Mouse (Mus musculus) common myeloid progenitor, adult 5-6 weeks (primary cell): Measurements from ENCODE around the gene Acot4. TPM values are rescaled to one million over a fixed set of nuclear protein-coding genes. Genes with fewer than 3 reads are reported as not detected.
"Not testable (repeated sequence)": the region's sequence is repeated elsewhere in the genome, so short reads cannot be mapped to it uniquely, and the experiment has no call there.

Experiments used
- ATAC-seq: replicated peaks from 2 replicates; pipeline ENCODE4 v1.8.0; 2016; ENCODE audit warnings: low read depth, mild to moderate bottlenecking, moderate TSS enrichment, inconsistent platforms; ENCODE audit not compliant: poor library complexity, severe bottlenecking
- total RNA-seq: library from RNA; stranded (forward); fragments of 200-1000, 187-1606 nt; gene quantifications from 2 replicates; pipeline ENCODE4 v1.2.3, GENCODE M21; 2017

The Acot4 gene
- not detected in 2 replicates for total RNA-seq

DNA sequence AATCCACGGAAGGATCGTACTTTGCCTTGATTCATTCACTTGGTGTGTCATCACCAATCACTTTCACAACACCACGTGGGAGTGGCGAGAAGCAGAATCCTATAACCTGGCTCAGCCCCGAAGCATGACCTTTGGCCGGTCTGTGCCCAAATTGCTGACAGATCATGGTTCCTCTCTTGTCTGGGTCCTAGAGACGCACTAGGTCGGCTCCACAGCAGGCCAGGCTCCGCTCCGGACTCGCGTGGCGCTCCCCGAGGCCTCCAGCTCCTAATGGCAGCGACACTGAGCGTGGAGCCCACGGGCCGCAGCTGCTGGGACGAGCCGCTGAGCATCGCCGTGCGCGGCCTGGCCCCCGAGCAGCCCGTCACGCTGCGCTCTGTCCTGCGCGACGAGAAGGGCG, at the start of gene Acot4:
Acot4 (plus strand) TSS at position 139 of the 400 bp plus-strand sequence.
- not testable (repeated sequence) for ATAC-seq

DNA sequence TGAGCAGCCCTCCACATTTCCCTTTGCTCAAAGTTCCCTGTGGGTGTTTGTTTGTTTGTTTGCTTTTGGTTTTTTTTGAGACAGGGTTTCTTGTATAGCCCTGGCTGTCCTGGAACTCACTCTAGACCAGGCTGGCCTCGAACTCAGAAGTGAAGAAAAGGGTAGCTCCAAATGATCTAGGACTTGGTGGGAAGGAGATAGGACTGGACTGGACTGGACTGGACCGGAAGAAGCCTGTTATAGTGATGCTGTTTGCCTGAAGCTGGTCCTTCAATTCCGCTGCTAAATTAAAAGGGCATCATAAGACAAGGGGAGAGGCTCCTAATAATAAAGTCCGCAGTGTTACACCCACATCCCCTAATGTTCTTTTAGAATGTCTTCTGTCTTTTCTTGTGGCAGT, 49.7 kb upstream of the Acot4 start:
- ATAC-seq = no peak

- ATAC-seq = no peak
Observed at GRCm38 (mm10) chr12:83989378-83989777, 48.8 kb upstream of the Acot4 start.

- ATAC-seq = no peak
Observed at GRCm38 (mm10) chr12:83997221-83997620, 41.0 kb upstream of the Acot4 start.

GRCm38 (mm10) chr12:83998341-83999107, 39.7 kb upstream of the Acot4 start:
- no peak for ATAC-seq

GRCm38 (mm10) chr12:83999237-83999636, 38.9 kb upstream of the Acot4 start:
- ATAC-seq = peak; percentile 42

GRCm38 (mm10) chr12:84000418-84000817, 37.8 kb upstream of the Acot4 start:
- ATAC-seq = no peak

- ATAC-seq = no peak
Observed at GRCm38 (mm10) chr12:84003866-84004265, 34.3 kb upstream of the Acot4 start.

DNA sequence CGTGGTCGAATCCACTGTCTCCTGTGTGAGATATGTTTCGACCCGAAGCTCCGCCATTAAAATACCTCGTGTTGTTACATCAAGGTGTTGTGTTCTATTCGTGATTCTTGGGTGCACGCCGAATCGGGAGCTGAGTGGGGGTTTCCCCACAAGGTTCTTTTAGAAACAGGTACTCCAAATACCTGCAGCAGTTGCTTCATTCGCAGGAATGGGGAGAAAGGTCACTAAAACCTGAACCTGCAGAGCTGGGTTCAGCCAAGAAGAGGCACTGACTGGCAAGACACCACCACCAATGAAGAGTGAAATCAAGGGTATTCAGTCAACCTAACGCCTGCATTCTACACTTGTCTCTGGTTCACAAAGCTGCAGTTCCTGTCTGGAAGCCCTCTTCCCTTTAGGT, 29.9 kb upstream of the Acot4 start:
- ATAC-seq = no peak

- ATAC-seq = no peak
Observed at GRCm38 (mm10) chr12:84008729-84009128, 29.4 kb upstream of the Acot4 start.

DNA sequence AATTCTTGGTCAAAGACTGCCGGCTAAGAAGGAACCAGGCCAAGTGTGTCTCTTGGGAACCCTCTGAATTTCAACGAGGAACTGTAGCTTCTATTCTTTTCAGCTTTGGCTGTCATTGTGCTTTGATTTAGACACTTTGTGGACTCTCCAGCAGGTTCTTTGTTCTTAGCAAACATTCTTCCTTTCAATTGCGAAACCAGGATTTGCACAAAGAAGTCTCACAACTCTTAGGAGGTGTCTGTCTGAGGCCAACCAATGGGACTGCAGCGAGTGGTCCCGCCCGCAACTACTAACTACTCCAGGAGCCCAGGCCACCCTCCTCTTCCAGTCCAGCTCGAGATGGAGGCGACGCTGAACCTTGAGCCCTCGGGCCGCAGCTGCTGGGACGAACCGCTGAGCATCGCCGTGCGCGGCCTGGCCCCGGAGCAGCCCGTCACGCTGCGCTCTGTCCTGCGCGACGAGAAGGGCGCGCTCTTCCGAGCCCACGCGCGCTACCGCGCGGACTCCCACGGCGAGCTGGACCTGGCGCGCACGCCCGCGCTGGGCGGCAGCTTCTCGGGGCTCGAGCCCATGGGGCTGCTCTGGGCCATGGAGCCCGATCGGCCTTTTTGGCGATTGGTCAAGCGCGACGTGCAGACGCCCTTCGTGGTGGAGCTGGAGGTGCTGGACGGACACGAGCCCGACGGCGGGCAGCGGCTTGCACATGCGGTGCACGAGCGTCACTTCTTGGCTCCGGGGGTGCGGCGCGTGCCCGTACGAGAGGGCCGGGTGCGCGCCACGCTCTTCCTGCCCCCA, 28.8 kb upstream of the Acot4 start, which contains the start of gene Acot1:
Acot1 (plus strand) TSS at position 320 of the 795 bp plus-strand sequence.
- peak; percentile 93 for ATAC-seq

DNA sequence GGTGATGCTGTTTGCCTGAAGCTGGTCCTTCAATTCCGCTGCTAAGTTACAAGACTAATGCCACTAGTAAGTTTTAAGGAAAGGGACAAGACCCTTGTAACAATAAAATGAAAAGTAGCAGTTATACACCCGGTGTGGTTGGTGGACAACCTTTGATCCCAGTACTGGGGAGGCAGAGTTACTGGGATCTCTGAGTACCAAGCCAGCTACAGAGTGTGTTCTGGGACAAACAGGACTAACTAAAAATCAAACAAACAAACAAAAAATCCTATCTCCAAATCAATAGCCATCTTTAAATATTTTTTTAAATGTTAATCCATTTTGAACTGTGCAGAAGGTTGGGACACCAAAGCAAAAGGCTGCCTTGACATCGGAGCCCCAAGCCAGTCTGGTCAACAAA, 28.0 kb upstream of the Acot4 start:
- ATAC-seq = no peak

DNA sequence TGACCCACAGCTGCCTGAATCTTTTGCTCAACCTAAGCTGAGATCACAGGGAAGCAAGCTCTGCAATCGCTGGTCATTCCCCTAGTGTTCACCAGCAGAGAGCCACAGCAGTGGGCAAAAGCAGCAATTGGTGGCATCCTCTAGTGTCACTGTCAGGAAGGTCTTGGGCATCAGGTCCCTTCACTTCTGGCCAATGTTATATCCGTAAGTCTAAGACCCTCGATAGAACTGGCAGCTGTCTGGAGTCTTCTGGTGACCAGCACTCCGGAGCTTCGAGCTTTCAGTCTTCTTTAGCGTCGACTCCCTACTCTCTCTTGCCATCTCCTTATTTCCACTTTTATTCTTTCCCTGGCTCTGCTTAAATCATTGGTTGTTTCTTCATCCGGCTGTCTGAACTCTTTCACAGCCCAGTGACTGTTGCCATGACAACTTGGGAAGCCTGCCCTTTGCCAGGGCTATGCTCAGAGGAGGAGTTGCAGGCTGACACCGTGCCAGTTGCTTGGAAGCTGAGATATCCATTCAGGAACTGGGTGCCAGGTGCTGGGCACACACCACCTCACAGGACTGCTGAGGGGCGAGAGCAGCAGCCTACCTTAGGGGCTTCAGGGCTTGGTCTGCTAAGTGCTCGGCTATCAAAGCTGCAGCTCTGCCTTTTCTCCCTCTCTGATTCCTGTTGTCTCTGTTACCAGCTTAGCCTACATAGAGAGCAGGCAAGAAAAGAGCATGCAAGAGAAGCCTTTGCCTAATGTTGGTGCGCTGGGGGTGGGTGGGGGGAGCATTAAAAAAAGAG, 26.7 kb upstream of the Acot4 start:
- no peak for ATAC-seq

- ATAC-seq = no peak
Observed at GRCm38 (mm10) chr12:84013130-84013529, 25.0 kb upstream of the Acot4 start.

DNA sequence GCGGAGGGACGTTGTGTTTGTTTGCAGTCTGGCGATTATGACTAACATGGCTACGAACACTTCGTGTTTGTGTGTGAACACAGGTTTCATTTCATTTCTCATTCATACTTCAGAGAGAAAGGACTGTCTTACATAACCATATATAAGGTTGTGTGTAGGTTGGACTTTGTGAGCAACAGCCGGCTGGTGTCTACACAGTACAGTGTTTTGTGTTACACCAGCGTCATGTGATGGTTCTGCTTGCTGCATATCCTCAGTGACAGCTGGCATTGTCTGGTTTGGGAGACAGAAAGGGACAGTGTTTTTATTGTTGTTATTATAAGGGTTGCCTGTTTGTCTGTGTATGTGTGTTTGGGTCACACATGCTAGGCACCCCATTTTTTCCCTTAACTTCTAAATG, 24.5 kb upstream of the Acot4 start:
- no peak for ATAC-seq

- peak; percentile 91 for ATAC-seq
Observed at GRCm38 (mm10) chr12:84020528-84020927, 17.7 kb upstream of the Acot4 start.

DNA sequence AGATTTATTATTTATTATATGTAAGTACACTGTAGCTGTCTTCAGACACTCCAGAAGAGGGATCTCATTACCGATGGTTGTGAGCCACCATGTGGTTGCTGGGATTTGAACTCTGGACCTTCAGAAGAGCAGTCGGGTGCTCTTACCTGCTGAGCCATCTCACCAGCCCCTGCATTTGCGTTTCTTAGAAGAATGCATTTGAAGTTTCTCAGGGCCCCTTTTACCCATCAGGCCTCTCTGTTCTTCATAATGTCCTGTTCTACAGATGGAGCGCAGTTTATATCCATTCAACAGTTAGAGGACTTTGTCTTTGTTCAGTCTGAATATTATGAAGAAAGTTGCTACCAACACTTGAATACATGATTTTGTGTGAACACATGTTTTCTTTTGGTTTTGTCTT, 15.9 kb upstream of the Acot4 start:
- not testable (repeated sequence) for ATAC-seq

DNA sequence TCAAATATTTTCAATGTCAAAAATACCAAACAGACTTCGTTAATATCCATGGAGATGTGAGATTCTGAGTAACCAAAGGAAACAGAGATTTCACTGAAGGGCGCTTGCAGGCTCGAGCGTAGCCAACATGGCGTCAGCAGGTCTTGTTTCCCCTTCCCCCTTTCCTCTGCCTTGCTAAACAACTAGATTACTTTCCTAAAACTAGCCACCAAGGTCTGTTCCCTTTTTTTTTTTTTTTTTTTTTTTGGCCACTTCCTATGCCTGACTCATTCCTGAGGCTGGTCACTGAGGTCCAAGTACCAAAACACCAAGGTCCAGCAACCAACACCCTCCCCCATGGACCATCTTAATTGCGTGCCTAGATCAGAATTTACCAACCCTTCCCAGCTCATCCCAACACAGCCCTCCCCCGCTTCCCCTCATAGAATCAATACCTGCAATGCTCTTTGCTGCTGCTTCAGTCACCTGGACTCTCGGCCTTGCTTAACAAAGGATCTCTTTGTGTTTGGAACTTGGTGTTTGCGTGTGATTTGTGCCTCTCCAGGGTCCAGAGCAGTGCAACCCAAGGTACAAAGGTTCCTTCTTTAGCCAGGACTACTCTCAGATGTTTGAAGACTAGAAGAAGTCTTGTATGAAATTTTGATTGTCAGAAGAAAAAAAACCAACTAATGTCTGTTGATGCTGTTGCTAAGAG, 15.0 kb upstream of the Acot4 start:
- ATAC-seq = no peak

GRCm38 (mm10) chr12:84025888-84026287, 12.3 kb upstream of the Acot4 start:
- ATAC-seq = no peak

DNA sequence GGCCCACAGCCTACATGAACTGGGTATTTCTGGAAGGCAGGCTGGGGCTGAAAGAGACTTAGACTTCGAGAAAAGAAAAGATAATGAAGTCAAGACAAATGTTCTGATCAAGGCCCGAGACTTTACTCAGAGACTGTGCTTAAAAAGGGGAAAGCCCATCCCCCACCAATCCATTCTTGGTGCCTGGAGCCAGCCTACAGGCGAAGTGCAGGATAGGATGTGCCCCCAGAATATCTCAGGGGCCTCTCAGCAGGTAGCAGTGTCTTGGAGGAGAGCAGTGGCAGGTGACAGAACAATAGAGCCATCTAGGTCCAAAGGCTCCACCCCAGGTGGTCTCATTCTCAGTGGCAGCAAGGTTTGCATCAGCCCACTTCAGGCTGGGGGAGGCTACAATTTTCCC, 9.9 kb upstream of the Acot4 start:
- ATAC-seq = not testable (repeated sequence)
